Mouse (Mus musculus): ENCODE measurements around the gene Gm21992.

DNA sequence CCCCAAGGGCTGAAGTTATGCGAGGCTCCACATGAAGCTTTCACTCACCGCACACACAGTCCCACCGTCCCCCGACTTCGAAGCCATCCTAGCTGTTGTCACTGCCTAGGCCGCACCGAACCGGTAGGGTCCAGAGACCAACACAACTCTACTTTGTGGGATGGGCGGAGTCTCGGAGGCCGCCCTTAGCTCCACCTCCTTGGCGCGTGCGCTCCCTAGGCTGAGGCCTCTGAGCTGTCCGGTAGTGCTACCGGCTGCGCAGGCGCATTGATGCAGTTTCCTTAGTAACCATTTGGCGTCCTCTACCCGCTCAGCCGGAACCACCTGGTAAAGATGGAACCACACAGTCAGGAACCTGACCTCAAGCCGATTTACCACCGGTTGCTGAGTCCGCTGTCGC lies 27.7 kb upstream of the Gm21992 start, which contains the start of the genes Ccs and Ccdc87:
- TF ChIP-seq HCFC1 (IDR thresholded peaks at IDR 0.05; ENCODE audit: borderline replicate concordance, insufficient read depth, low read length): peak; percentile 52; the same call in 1 of the 2 replicates
- TF ChIP-seq ZNF384 (IDR thresholded peaks at IDR 0.05; ENCODE audit: low read depth, low read length): no peak
- TF ChIP-seq CHD2 (IDR thresholded peaks at IDR 0.05; ENCODE audit: low read depth, low read length): no peak
